Mouse (Mus musculus) embryo, embryonic 9.5 days (tissue): ENCODE measurements around the gene Ttc34.

Experiments used
- DNase-seq: peaks from one replicate; pipeline ENCODE4 v3.0.0-alpha.2; 2017; ENCODE audit errors: extremely low spot score

Gene Ttc34

GRCm38 (mm10) chr4:154857366-154858240, 20.3 kb downstream of the Ttc34 start:
- DNase-seq = no peak

DNA sequence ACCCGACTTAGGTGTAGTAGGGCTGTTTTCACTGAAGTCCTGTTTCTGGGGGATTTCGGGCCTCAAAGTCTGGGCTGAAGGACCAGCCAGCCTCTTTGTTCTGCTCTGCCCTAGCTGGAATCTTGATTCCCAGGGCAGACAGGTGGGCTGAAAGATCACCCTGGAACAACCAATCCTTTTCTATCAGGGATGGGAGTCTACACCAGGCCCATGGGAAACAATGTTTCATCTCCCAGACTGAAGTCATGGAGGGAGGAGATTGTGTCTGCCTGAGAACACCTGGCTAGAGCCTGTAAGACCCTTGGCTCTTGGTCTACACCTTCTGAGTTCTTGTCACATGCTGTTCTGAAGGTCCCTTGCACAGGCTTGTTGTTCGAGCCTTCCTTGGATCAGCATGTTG, 21.3 kb downstream of the Ttc34 start:
- no peak for DNase-seq

GRCm38 (mm10) chr4:154861967-154862366, 24.7 kb downstream of the Ttc34 start:
- no peak for DNase-seq

DNA sequence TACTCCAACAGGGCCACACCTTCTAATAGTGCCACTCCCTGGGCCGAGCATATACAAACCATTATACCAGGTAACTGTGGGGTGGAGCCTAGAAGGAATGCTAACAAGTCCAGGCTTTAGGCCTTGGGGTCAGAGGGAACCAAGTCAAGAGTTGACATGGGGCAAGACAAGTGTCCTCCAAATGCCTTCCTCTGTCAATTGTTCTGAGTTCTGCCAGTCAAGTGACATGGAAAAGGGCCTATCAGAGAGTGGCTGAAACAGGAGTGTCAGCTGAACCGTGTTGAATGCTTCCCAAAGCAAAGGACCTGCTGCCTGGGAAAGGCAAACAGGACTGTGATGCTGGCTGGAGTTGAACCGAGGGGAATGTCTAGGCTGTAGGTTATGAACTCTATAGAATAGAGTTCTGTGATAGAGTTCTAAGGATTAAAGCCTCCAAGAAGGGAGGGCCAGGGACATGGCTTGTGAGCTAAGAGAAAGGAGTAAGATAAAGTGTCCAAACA, 26.2 kb downstream of the Ttc34 start:
- DNase-seq = no peak

DNA sequence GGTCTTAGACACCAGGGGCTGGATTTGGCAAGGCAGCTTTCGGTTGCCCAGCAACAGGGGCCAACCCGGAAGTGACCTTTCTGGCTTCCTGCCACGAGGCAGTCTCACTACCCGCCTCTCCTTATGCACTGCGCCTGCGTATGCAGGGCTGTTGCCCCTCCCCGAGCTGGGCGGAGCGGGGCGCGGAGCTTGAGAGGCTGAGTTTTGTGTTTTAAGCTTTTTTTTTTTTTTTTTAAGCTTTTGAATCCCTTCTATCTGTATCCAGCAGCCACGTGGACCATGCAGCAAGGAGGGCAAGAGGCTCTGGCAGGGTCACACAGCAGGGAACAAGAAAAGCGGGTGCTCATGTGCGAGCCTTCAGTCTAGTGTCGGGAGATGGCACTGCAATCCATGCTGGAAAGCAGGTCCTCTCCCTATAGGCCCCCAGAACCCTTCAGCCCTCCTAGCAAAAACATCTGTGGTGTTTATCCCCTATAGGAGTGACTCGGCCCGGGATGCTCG, 27.1 kb downstream of the Ttc34 start:
- DNase-seq = peak; percentile 90

- DNase-seq = no peak
These were observed 27.9 kb downstream of the Ttc34 start for GRCm38 (mm10) chr4:154864961-154865760.

- no peak for DNase-seq
These were observed 29.1 kb downstream of the Ttc34 start for GRCm38 (mm10) chr4:154866391-154866790.

DNA sequence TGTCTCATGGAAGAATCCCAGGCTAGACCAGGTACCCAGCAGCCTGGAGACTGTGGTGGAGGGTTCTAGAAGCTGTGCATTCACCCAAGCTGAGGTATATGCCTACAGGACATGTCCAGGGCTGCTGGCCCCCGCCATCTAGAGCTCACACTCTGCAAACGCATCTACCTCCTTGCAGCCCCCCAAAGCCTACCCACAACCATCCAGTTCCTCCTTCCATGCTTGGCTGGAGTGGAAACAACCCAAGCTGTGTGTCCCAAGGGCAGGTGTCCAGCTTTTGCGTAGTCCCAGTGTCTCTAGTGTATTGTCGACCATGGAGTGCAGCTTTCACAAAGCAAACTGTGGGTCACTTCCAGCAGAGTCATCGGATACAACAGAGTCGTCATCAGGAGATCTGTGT, 30.0 kb downstream of the Ttc34 start:
- no peak for DNase-seq

- DNase-seq = no peak
These were observed 32.2 kb downstream of the Ttc34 start, which contains the start of gene Mmel1 for GRCm38 (mm10) chr4:154869440-154869839. Gene Mmel1, plus strand, starts transcription at chr4:154869585.

- no peak for DNase-seq
These were observed 33.5 kb downstream of the Ttc34 start for GRCm38 (mm10) chr4:154870721-154871120.

- DNase-seq = peak; percentile 58
These were observed 34.5 kb downstream of the Ttc34 start for GRCm38 (mm10) chr4:154871757-154872251.

DNA sequence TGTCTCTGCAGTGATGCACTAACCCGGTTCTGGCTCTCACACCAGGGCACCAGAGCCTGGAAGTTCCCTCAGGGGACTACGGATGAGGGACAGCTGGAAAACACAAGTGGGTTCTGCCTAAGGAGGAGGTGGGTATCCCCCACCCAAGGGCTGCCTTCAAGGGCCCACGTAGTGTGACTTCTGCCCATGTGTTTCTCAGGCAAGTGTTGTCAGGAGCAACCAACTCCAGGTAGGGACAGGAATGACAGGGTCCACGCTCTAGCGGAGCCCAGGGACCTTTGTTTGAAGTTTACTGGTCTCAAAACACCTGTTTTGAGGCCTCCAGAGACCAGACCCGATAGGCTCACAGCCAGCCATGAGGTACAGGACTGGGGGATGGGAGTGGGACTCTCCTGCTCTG, 35.9 kb downstream of the Ttc34 start:
- DNase-seq = no peak

- DNase-seq = peak; percentile 93
These were observed 40.7 kb downstream of the Ttc34 start for GRCm38 (mm10) chr4:154877864-154878548.

DNA sequence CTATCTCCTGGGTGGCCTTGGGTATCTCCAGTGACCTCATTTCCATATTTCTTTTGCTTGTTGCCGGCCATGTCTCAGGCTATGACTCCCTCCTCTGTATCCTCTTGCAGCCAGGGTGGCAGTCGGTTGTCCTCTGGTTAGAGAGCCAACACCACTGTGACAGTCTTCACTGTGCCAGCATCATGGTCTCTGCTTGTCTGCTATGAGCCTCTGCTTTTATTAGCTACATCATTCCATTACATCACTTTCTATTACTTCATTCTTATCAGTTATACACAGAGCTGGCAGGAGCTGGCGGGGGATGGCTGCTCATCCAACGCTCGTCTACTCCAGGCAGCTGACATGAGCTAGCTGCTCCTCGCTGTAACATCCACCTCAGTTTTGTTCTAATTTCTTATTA, 43.5 kb downstream of the Ttc34 start:
- no peak for DNase-seq

- DNase-seq = no peak
These were observed 44.9 kb downstream of the Ttc34 start for GRCm38 (mm10) chr4:154882014-154882659.

- no peak for DNase-seq
These were observed 48.2 kb downstream of the Ttc34 start for GRCm38 (mm10) chr4:154885416-154885815.

GRCm38 (mm10) chr4:154886876-154887592, 49.8 kb downstream of the Ttc34 start:
- DNase-seq = no peak

- DNase-seq = no peak
These were observed 50.5 kb downstream of the Ttc34 start for GRCm38 (mm10) chr4:154887593-154888250.

- DNase-seq = no peak
These were observed 53.6 kb downstream of the Ttc34 start for GRCm38 (mm10) chr4:154890887-154891286.

- DNase-seq = no peak
These were observed 58.3 kb downstream of the Ttc34 start for GRCm38 (mm10) chr4:154895549-154895948.
